Mouse (Mus musculus) megakaryocyte, embryonic 14.5 days (primary cell): ENCODE data around the gene Hip1r.

Source experiments
- FLI1 ChIP-seq: IDR thresholded peaks from 2 replicates; pipeline ENCODE4 v1.6.1; 2012; ENCODE audit warnings: low read length, inconsistent platforms, mixed read lengths
- GATA1 ChIP-seq: IDR thresholded peaks from 3 replicates; pipeline ENCODE4 v1.6.1; 2012; ENCODE audit warnings: mixed read lengths, low read length, inconsistent platforms, borderline replicate concordance

DNA sequence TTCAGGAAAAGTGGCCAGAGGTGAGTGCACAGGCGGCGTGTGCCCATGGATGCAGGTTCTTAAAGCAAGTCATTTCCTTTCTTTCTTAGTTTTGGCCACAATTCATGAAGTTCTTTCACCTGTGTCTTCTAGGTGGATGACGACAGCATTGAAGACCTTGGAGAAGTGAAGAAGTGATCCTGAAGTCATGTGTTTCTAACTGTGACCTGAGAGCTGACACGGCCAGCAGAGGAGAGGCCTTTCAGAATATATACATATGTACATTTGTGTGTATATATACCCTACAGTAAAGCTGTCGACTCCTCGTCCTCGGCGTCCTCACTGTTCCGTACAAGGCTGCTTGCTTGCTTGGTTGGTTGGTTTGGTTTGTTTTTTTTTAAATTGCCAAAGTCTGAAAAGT lies 46.3 kb upstream of the Hip1r start, which contains the start of gene Gm43518:
- TF ChIP-seq GATA1 (no peak), FLI1 (no peak)
